In genomic region chr1:86449966-86450365, GRCm38 (mm10) we compare ENCODE assay signal across 23 mouse cellular contexts. TPM values are rescaled to one million over a fixed set of nuclear protein-coding genes. Genes with fewer than 3 reads are reported as not detected.
DNase-seq lines count a peak whose midpoint lies in the region; ATAC-seq lines count a peak whose summit lies in the region.
"Had no signal": no experiment of that assay in that cellular context is flagged by ENCODE, and none has a peak within 500 bp of the region (broad histone marks: within the 10 kb centered on the region; RNA-seq: fewer than 3 reads in every experiment).

No protein-coding gene starts in this region.

- H3K9ac ChIP-seq in kidney, embryonic 15.5 days: no peak overlapping the region
- no peak overlapping the region for H3K9ac ChIP-seq in intestine, embryonic 16.5 days (ENCODE audit: low read depth, low read length)
- H3K9ac ChIP-seq: midbrain, embryonic 13.5 days had no signal

- H3K4me3 ChIP-seq in kidney, embryonic 15.5 days (replicated peaks): no peak overlapping the region
- H3K4me3 ChIP-seq in intestine, embryonic 16.5 days (ENCODE audit: low read length): no peak overlapping the region
- H3K4me3 ChIP-seq: midbrain, embryonic 13.5 days had no signal

- H3K4me1 ChIP-seq in kidney, embryonic 15.5 days: peaks cover 25% of the 10 kb centered on the region
- H3K4me1 ChIP-seq in intestine, embryonic 16.5 days (ENCODE audit: control insufficient read depth, insufficient read depth, low read length): peaks cover 26% of the 10 kb centered on the region

- no peaks in the 10 kb centered on the region for H3K27me3 ChIP-seq in kidney, embryonic 15.5 days
- no peaks in the 10 kb centered on the region for H3K27me3 ChIP-seq in intestine, embryonic 16.5 days (replicated peaks; ENCODE audit: control insufficient read depth, insufficient read depth, low read length)
- H3K27me3 ChIP-seq: midbrain, embryonic 13.5 days had no signal

- no peaks in the 10 kb centered on the region for H3K9me3 ChIP-seq in kidney, embryonic 15.5 days (replicated peaks)
- H3K9me3 ChIP-seq in intestine, embryonic 16.5 days (ENCODE audit: control insufficient read depth, low read length): no peaks in the 10 kb centered on the region
- H3K9me3 ChIP-seq: G1E; midbrain, embryonic 13.5 days had no signal

- 0 out of 2 replicates have a peak overlapping the region, but pooled peaks have one; percentile 32 for H3K27ac ChIP-seq in kidney, embryonic 15.5 days
- H3K27ac ChIP-seq in intestine, embryonic 16.5 days (ENCODE audit: low read length): peak overlapping the region; percentile 48; the same call in 1 of the 2 replicates
- H3K27ac ChIP-seq: midbrain, embryonic 13.5 days had no signal

- no peak for DNase-seq in kidney, adult 8-10 months
- DNase-seq in urinary bladder, postnatal 25 days (ENCODE audit: low spot score): peak; percentile 30
- no peak for DNase-seq in urinary bladder, adult 2 months (ENCODE audit: low spot score)
- no peak for DNase-seq in heart, postnatal 4 days
- DNase-seq in ovary, postnatal 36 days (ENCODE audit: low spot score): no peak
- DNase-seq: adrenal gland, postnatal 36 days; B cell, adult 2 months; cerebellum, adult 9-10 months; gastrocnemius, postnatal 14 days; heart, postnatal 14 days; kidney, postnatal 10 days; layer of hippocampus, adult 9-11 months; thymus, postnatal 25 days had no signal

- 0 out of 2 replicates have a peak, but pooled peaks have one; percentile 47 for ATAC-seq in kidney, embryonic 15.5 days (replicated peaks; ENCODE audit: low FRiP score)
- peak; percentile 23; the same call in 1 of the 2 replicates for ATAC-seq in intestine, embryonic 16.5 days
- no peak for ATAC-seq in inflammation-experienced regulatory T-cells, adult 6 months
- ATAC-seq: hindbrain, embryonic 16.5 days; midbrain, embryonic 13.5 days had no signal

- 50% methylated on average over 6 of the region's 6 CpGs for WGBS in kidney, embryonic 15.5 days
- WGBS in intestine, embryonic 16.5 days: 42% methylated on average over 6 of the region's 6 CpGs

- H3K36me3 ChIP-seq in kidney, embryonic 15.5 days: no peaks in the 10 kb centered on the region
- H3K36me3 ChIP-seq in intestine, embryonic 16.5 days (ENCODE audit: control insufficient read depth, insufficient read depth, low read length): no peaks in the 10 kb centered on the region
- H3K36me3 ChIP-seq: G1E; midbrain, embryonic 13.5 days had no signal

- no peak overlapping the region for H3K4me2 ChIP-seq in kidney, embryonic 15.5 days
- H3K4me2 ChIP-seq in intestine, embryonic 16.5 days (ENCODE audit: low read depth, low read length): no peak overlapping the region
- H3K4me2 ChIP-seq: liver, embryonic 11.5 days; midbrain, embryonic 13.5 days had no signal

RNA-seq across cellular contexts. Expression of gene Tex44, which starts 23.8 kb away (rescaled TPM):
- not detected in 2 replicates for polyA plus RNA-seq in kidney, embryonic 15.5 days (2015; fragmentation: Nextera tagmentation; extraction: Ambion mirVana)
- polyA plus RNA-seq in urinary bladder, adult 2 months (2012; rRNA removed): not detected in 2 replicates
- polyA plus RNA-seq in intestine, embryonic 16.5 days (2015; fragmentation: Nextera tagmentation; extraction: Ambion mirVana): not detected in 2 replicates
- polyA plus RNA-seq in inflammation-experienced regulatory T-cells, adult 6 months (2017; shearing (Covaris generic)): not detected
- not detected for total RNA-seq in heart, postnatal 4 days (2021)
- total RNA-seq: adrenal gland, postnatal 36 days; gastrocnemius, postnatal 14 days; heart, adult 8-10 months; heart, postnatal 14 days; left cerebral cortex, postnatal 14 days had no signal
- polyA plus RNA-seq: frontal cortex, adult 2 months; G1E; hindbrain, embryonic 16.5 days; liver, embryonic 11.5 days; midbrain, embryonic 13.5 days had no signal

RNA-seq across cellular contexts. Expression of gene Nmur1, which starts 23.9 kb away (rescaled TPM):
- 0.13 TPM in 1 of 2 replicates, not detected in the other for polyA plus RNA-seq in kidney, embryonic 15.5 days (2015; fragmentation: Nextera tagmentation; extraction: Ambion mirVana)
- polyA plus RNA-seq in urinary bladder, adult 2 months (2012; rRNA removed): 0.21 and 0.43 TPM in 2 replicates
- polyA plus RNA-seq in intestine, embryonic 16.5 days (2015; fragmentation: Nextera tagmentation; extraction: Ambion mirVana): 0.46 and 0.88 TPM in 2 replicates
- polyA plus RNA-seq in inflammation-experienced regulatory T-cells, adult 6 months (2017; shearing (Covaris generic)): 1 to 10 TPM in 2 of 3 experiments, under 1 TPM in 1; 0.77 to 2.1 (median 1.5) TPM
- total RNA-seq in heart, postnatal 4 days (2021): not detected
- total RNA-seq: adrenal gland, postnatal 36 days; G1E; gastrocnemius, postnatal 14 days; heart, adult 8-10 months; heart, postnatal 14 days had no signal
- polyA plus RNA-seq: G1E; liver, embryonic 11.5 days; midbrain, embryonic 13.5 days had no signal
